Mouse (Mus musculus): ENCODE measurements around the gene Slc25a22. TPM values are rescaled to one million over a fixed set of nuclear protein-coding genes. Genes with fewer than 3 reads are reported as not detected.

Gene Slc25a22
- polyA plus RNA-seq, 2 experiments, result 11.0 to 19.6 TPM

- Histone ChIP-seq H3K9ac (replicated peaks) (no peak overlapping the region), H3K4me1 (replicated peaks; ENCODE audit: control insufficient read depth in 2 of 2, insufficient read depth in 2 of 2, low read length in 1 of 2) (peaks cover 4 to 5% of the 10 kb centered on the region in 2 experiments), H3K4me2 (ENCODE audit: low read depth) (no peak overlapping the region), H3K9me3 (ENCODE audit: control insufficient read depth, low read length) (no peaks in the 10 kb centered on the region), H3K36me3 (replicated peaks; ENCODE audit: control insufficient read depth, insufficient read depth, low read depth) (no peaks in the 10 kb centered on the region), H3K4me3 (ENCODE audit: insufficient read depth in 1 of 2, low read depth in 2 of 2, low read length in 2 of 2) (no peak overlapping the region), H3K27ac (no peak overlapping the region), H3K27me3 (ENCODE audit: control insufficient read depth, insufficient read depth, low read length) (peaks cover 20% of the 10 kb centered on the region)
- WGBS (ENCODE audit: insufficient replicate concordance), result 73% methylated on average over 5 of the region's 5 CpGs
- DNase-seq (ENCODE audit: low read depth in 3 of 3, low spot score in 3 of 3) (no peak), ATAC-seq (ENCODE audit: insufficient read depth) (no peak)
- no peak for TF ChIP-seq EP300 (IDR thresholded peaks at IDR 0.05; ENCODE audit: low read depth)
- no peak for TF ChIP-seq CTCF (IDR thresholded peaks at IDR 0.05; ENCODE audit: low read depth)
Measured at GRCm38 (mm10) chr7:141484186-141485120, 46.8 kb upstream of the Slc25a22 start.

GRCm38 (mm10) chr7:141483114-141483653 is 45.5 kb upstream of the Slc25a22 start:
- Histone ChIP-seq H3K4me3 (ENCODE audit: insufficient read depth in 1 of 2, low read depth in 2 of 2, low read length in 2 of 2) (no peak overlapping the region), H3K27me3 (ENCODE audit: control insufficient read depth, insufficient read depth, low read length) (peaks cover 20% of the 10 kb centered on the region), H3K27ac (no peak overlapping the region), H3K4me2 (ENCODE audit: low read depth) (no peak overlapping the region), H3K4me1 (replicated peaks; ENCODE audit: control insufficient read depth in 2 of 2, insufficient read depth in 2 of 2, low read length in 1 of 2) (peaks cover 8 to 10% of the 10 kb centered on the region in 2 experiments), H3K9ac (replicated peaks) (no peak overlapping the region), H3K9me3 (ENCODE audit: control insufficient read depth, low read length) (no peaks in the 10 kb centered on the region), H3K36me3 (replicated peaks; ENCODE audit: control insufficient read depth, insufficient read depth, low read depth) (no peaks in the 10 kb centered on the region)
- no peak for ATAC-seq (ENCODE audit: insufficient read depth)
- TF ChIP-seq CTCF (IDR thresholded peaks at IDR 0.05; ENCODE audit: low read depth), result no peak
- no peak for TF ChIP-seq EP300 (IDR thresholded peaks at IDR 0.05; ENCODE audit: low read depth)
- no peak for DNase-seq (ENCODE audit: low read depth in 3 of 3, low spot score in 3 of 3)
- 67% methylated on average over 6 of the region's 6 CpGs for WGBS (ENCODE audit: insufficient replicate concordance)

GRCm38 (mm10) chr7:141482531-141483024 is 44.9 kb upstream of the Slc25a22 start:
- no peaks in the 10 kb centered on the region for H3K36me3 ChIP-seq (replicated peaks; ENCODE audit: control insufficient read depth, insufficient read depth, low read depth)
- 44% methylated on average over 11 of the region's 11 CpGs for WGBS (ENCODE audit: insufficient replicate concordance)
- no peak overlapping the region for H3K27ac ChIP-seq
- peak overlapping the region; percentile 56 for H3K4me2 ChIP-seq (ENCODE audit: low read depth)
- peak overlapping the region in 1 of 2 experiments; percentile 48; a peak in 2 of 4 replicates for H3K4me3 ChIP-seq (ENCODE audit: insufficient read depth in 1 of 2, low read depth in 2 of 2, low read length in 2 of 2)
- no peaks in the 10 kb centered on the region for H3K9me3 ChIP-seq (ENCODE audit: control insufficient read depth, low read length)
- DNase-seq (ENCODE audit: low read depth in 3 of 3, low spot score in 3 of 3) (no peak), ATAC-seq (ENCODE audit: insufficient read depth) (no peak)
- H3K27me3 ChIP-seq (ENCODE audit: control insufficient read depth, insufficient read depth, low read length), result peaks cover 20% of the 10 kb centered on the region
- TF ChIP-seq EP300 (IDR thresholded peaks at IDR 0.05; ENCODE audit: low read depth) (no peak), CTCF (IDR thresholded peaks at IDR 0.05; ENCODE audit: low read depth) (no peak)
- H3K4me1 ChIP-seq (replicated peaks; ENCODE audit: control insufficient read depth in 2 of 2, insufficient read depth in 2 of 2, low read length in 1 of 2), result peaks cover 12 to 15% of the 10 kb centered on the region in 2 experiments
- H3K9ac ChIP-seq (replicated peaks), result no peak overlapping the region

- H3K36me3 ChIP-seq (replicated peaks; ENCODE audit: control insufficient read depth, insufficient read depth, low read depth), result no peaks in the 10 kb centered on the region
- no peak for ATAC-seq (ENCODE audit: insufficient read depth)
- TF ChIP-seq EP300 (IDR thresholded peaks at IDR 0.05; ENCODE audit: low read depth), result no peak
- TF ChIP-seq CTCF (IDR thresholded peaks at IDR 0.05; ENCODE audit: low read depth), result peak; percentile 65
- H3K27ac ChIP-seq, result no peak overlapping the region
- no peak overlapping the region for H3K9ac ChIP-seq (replicated peaks)
- DNase-seq (ENCODE audit: low read depth in 3 of 3, low spot score in 3 of 3), result peak in 1 of 3 experiments; percentile 45
- no peaks in the 10 kb centered on the region for H3K9me3 ChIP-seq (ENCODE audit: control insufficient read depth, low read length)
- H3K27me3 ChIP-seq (ENCODE audit: control insufficient read depth, insufficient read depth, low read length), result peaks cover 20% of the 10 kb centered on the region
- H3K4me3 ChIP-seq (ENCODE audit: insufficient read depth in 1 of 2, low read depth in 2 of 2, low read length in 2 of 2), result peak overlapping the region; percentile 37 to 48
- peaks cover 19 to 23% of the 10 kb centered on the region in 2 experiments for H3K4me1 ChIP-seq (replicated peaks; ENCODE audit: control insufficient read depth in 2 of 2, insufficient read depth in 2 of 2, low read length in 1 of 2)
- 4% methylated on average over 81 of the region's 81 CpGs for WGBS (ENCODE audit: insufficient replicate concordance)
- peak overlapping the region; percentile 56 for H3K4me2 ChIP-seq (ENCODE audit: low read depth)
Measured at GRCm38 (mm10) chr7:141481498-141482401, 44.1 kb upstream of the Slc25a22 start.

Measured in liver, embryonic 14.5 days (tissue).